In the genomic region with DNA sequence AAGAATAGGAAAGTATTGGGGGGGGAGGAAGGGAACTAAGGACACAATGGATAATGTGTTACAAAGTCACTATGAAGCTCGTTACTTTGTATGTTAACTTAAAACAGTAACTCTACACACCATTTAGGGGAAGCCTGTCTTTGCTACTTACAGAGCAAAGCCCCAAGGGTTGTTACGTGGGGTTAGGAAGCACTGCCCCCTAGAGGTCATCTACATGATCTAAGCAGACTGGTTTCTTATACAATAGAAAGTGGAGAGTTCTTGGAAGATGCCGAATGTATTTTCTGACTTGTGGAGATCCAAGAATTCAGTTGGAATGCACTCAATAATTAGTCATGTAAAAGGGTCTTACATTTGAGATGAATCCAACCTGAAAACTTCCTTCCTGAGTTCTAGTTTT, we compare ENCODE assay signal across 8 mouse cellular contexts. TPM values are rescaled to one million over a fixed set of nuclear protein-coding genes. Genes with fewer than 3 reads are reported as not detected.
DNase-seq lines count a peak whose midpoint lies in the region; ATAC-seq and TF ChIP-seq lines count a peak whose summit lies in the region.

No protein-coding gene starts in this region.

- no peak overlapping the region for H3K4me3 ChIP-seq in ES-E14 (ENCODE audit: insufficient read depth in 1 of 2, low read depth in 1 of 2, low read length in 2 of 2, poor library complexity in 1 of 2, severe bottlenecking in 1 of 2)
- no peak overlapping the region for H3K4me3 ChIP-seq in forebrain, embryonic 11.5 days (ENCODE audit: low read depth, low read length)
- no peak overlapping the region for H3K4me3 ChIP-seq in hindbrain, embryonic 10.5 days
- peak overlapping the region; percentile 32 for H3K4me3 ChIP-seq in layer of hippocampus, adult 2 months
- H3K4me3 ChIP-seq in lung, embryonic 14.5 days (ENCODE audit: low read depth, low read length) = no peak overlapping the region
- no peak overlapping the region for H3K4me3 ChIP-seq in neural tube, embryonic 15.5 days (replicated peaks)

- 14% methylated on average over 3 of the region's 3 CpGs for WGBS in forebrain, embryonic 11.5 days
- 19% methylated on average over 3 of the region's 3 CpGs for WGBS in hindbrain, embryonic 10.5 days
- WGBS in lung, embryonic 14.5 days = 8% methylated on average over 3 of the region's 3 CpGs
- WGBS in neural tube, embryonic 15.5 days = 5% methylated on average over 3 of the region's 3 CpGs

- TF ChIP-seq CTCF in layer of hippocampus, adult 2 months (conservative IDR thresholded peaks at IDR 0.05) = peak; percentile 93
- peak; percentile 88 for TF ChIP-seq CTCF in lung, embryonic 14.5 days (IDR thresholded peaks at IDR 0.05; ENCODE audit: low read depth)

- no peaks in the 10 kb centered on the region for H3K36me3 ChIP-seq in ES-E14 (ENCODE audit: control insufficient read depth, insufficient read depth, low read length, poor library complexity, severe bottlenecking)
- H3K36me3 ChIP-seq in forebrain, embryonic 11.5 days (ENCODE audit: control insufficient read depth, insufficient read depth, low read length) = no peaks in the 10 kb centered on the region
- H3K36me3 ChIP-seq in hindbrain, embryonic 10.5 days = no peaks in the 10 kb centered on the region
- H3K36me3 ChIP-seq in lung, embryonic 14.5 days (ENCODE audit: insufficient read depth) = no peaks in the 10 kb centered on the region
- H3K36me3 ChIP-seq in neural tube, embryonic 15.5 days = no peaks in the 10 kb centered on the region

- in situ Hi-C loops in ES-E14 (cut with MboI; ENCODE audit: low sequenced_read_pairs in 2 of 2, unreplicated experiment in 2 of 2) = no loop called here

- no peak overlapping the region for H3K9ac ChIP-seq in ES-E14 (ENCODE audit: insufficient read depth, low read depth, low read length, poor library complexity, severe bottlenecking)
- no peak overlapping the region for H3K9ac ChIP-seq in forebrain, embryonic 11.5 days (ENCODE audit: low read length)
- H3K9ac ChIP-seq in lung, embryonic 14.5 days = no peak overlapping the region
- no peak overlapping the region for H3K9ac ChIP-seq in neural tube, embryonic 15.5 days (replicated peaks)

- H3K4me2 ChIP-seq in forebrain, embryonic 11.5 days (ENCODE audit: low read depth, low read length, severe bottlenecking) = no peak overlapping the region
- no peak overlapping the region; the same call in 1 of the 2 replicates for H3K4me2 ChIP-seq in lung, embryonic 14.5 days
- H3K4me2 ChIP-seq in neural tube, embryonic 15.5 days = peak overlapping the region; percentile 53; the same call in 1 of the 2 replicates

- DNase-seq in ES-E14 (ENCODE audit: low read depth, low spot score) = peak; percentile 70
- DNase-seq in c-Kit-negative CD71-positive TER-119-positive erythroid progenitor cells, embryonic 14.5 days (ENCODE audit: low read depth, low spot score) = peak; percentile 60
- DNase-seq in forebrain, embryonic 11.5 days (ENCODE audit: low spot score) = peak; percentile 71
- peak; percentile 60 for DNase-seq in hindbrain, embryonic 10.5 days (ENCODE audit: low spot score)
- peak; percentile 67 to 77 for DNase-seq in layer of hippocampus, adult 2 months (ENCODE audit: low spot score in 2 of 2)
- peak; percentile 95 for DNase-seq in lung, embryonic 14.5 days
- DNase-seq in thymus, postnatal 25 days = peak; percentile 82

- H3K4me1 ChIP-seq in ES-E14 (ENCODE audit: control insufficient read depth in 2 of 2, insufficient read depth in 2 of 2, low read length in 2 of 2, poor library complexity in 1 of 2) = peaks cover 0 to 3% of the 10 kb centered on the region in 2 experiments; a peak in 1 of 4 replicates
- H3K4me1 ChIP-seq in forebrain, embryonic 11.5 days (replicated peaks; ENCODE audit: control insufficient read depth, insufficient read depth, low read length) = no peaks in the 10 kb centered on the region
- 0 out of 2 replicates have a peak, but pooled peaks cover 6% of the 10 kb centered on the region for H3K4me1 ChIP-seq in hindbrain, embryonic 10.5 days (replicated peaks)
- H3K4me1 ChIP-seq in lung, embryonic 14.5 days (ENCODE audit: insufficient read depth) = no peaks in the 10 kb centered on the region
- H3K4me1 ChIP-seq in neural tube, embryonic 15.5 days = peaks cover 7% of the 10 kb centered on the region; the same call in 1 of the 2 replicates

- no peaks in the 10 kb centered on the region for H3K27me3 ChIP-seq in forebrain, embryonic 11.5 days (ENCODE audit: control insufficient read depth, insufficient read depth, low read length)
- H3K27me3 ChIP-seq in hindbrain, embryonic 10.5 days (ENCODE audit: insufficient read depth, poor library complexity, severe bottlenecking) = no peaks in the 10 kb centered on the region
- no peaks in the 10 kb centered on the region for H3K27me3 ChIP-seq in lung, embryonic 14.5 days (ENCODE audit: insufficient read depth, low read length)
- H3K27me3 ChIP-seq in neural tube, embryonic 15.5 days (replicated peaks) = no peaks in the 10 kb centered on the region

- ATAC-seq in forebrain, embryonic 11.5 days (replicated peaks; ENCODE audit: low FRiP score) = peak; percentile 84
- ATAC-seq in lung, embryonic 14.5 days (ENCODE audit: insufficient read depth) = peak; percentile 87
- ATAC-seq in neural tube, embryonic 15.5 days (ENCODE audit: low FRiP score) = no peak

- no peak overlapping the region for H3K27ac ChIP-seq in ES-E14 (ENCODE audit: insufficient read depth, low read depth, low read length, poor library complexity, severe bottlenecking)
- no peak overlapping the region for H3K27ac ChIP-seq in forebrain, embryonic 11.5 days (ENCODE audit: low read depth, low read length)
- H3K27ac ChIP-seq in hindbrain, embryonic 10.5 days = no peak overlapping the region
- H3K27ac ChIP-seq in layer of hippocampus, adult 2 months = no peak overlapping the region
- H3K27ac ChIP-seq in lung, embryonic 14.5 days (ENCODE audit: low read depth) = no peak overlapping the region
- no peak overlapping the region for H3K27ac ChIP-seq in neural tube, embryonic 15.5 days (replicated peaks)

- no peaks in the 10 kb centered on the region for H3K9me3 ChIP-seq in ES-E14 (ENCODE audit: control insufficient read depth, insufficient read depth, low read depth, low read length)
- no peaks in the 10 kb centered on the region for H3K9me3 ChIP-seq in forebrain, embryonic 11.5 days (ENCODE audit: control insufficient read depth, low read length)
- no peaks in the 10 kb centered on the region for H3K9me3 ChIP-seq in hindbrain, embryonic 10.5 days
- H3K9me3 ChIP-seq in lung, embryonic 14.5 days (ENCODE audit: low read depth, low read length) = no peaks in the 10 kb centered on the region
- no peaks in the 10 kb centered on the region for H3K9me3 ChIP-seq in neural tube, embryonic 15.5 days (replicated peaks)

TF ChIP-seq in ES-E14, 5 proteins besides CTCF, POLR2A, EP300 and RAD21:
- TF ChIP-seq CHD2 (IDR thresholded peaks at IDR 0.05; ENCODE audit: low read depth, low read length) (no peak), HCFC1 (IDR thresholded peaks at IDR 0.05; ENCODE audit: borderline replicate concordance, insufficient read depth, low read length) (no peak), MAFK (IDR thresholded peaks at IDR 0.05; ENCODE audit: insufficient read depth, low read depth, low read length) (no peak), ZC3H11A (IDR thresholded peaks at IDR 0.05; ENCODE audit: borderline replicate concordance, low read depth, low read length) (peak; percentile 57), ZNF384 (IDR thresholded peaks at IDR 0.05; ENCODE audit: low read depth, low read length) (no peak)
TF ChIP-seq in ES-E14: peak in this region for 1.

RNA-seq across cellular contexts. Expression of a gene that starts 23.2 kb away (rescaled TPM):
- total RNA-seq in ES-E14 (2012; rRNA removed) = 95.6 and 99.8 TPM in 2 replicates
- 134 and 139 TPM in 2 replicates for polyA plus RNA-seq in forebrain, embryonic 11.5 days (2014; fragmentation: Nextera tagmentation; extraction: Ambion mirVana)
- 109 and 113 TPM in 2 replicates for polyA plus RNA-seq in hindbrain, embryonic 10.5 days (2016; fragmentation: Nextera tagmentation; extraction: Ambion mirVana)
- total RNA-seq in layer of hippocampus, adult 2 months (2021) = 10 to 100 TPM; 78.9 to 80.9 TPM
- polyA plus RNA-seq in lung, embryonic 14.5 days (2014; fragmentation: Nextera tagmentation; extraction: Ambion mirVana) = 70.6 and 71.6 TPM in 2 replicates
- 127 and 134 TPM in 2 replicates for polyA plus RNA-seq in neural tube, embryonic 15.5 days (2015; fragmentation: Nextera tagmentation; extraction: Ambion mirVana)

RNA-seq across cellular contexts. Expression of a gene that starts 33.6 kb away (rescaled TPM):
- total RNA-seq in ES-E14 (2012; rRNA removed) = 262 and 326 TPM in 2 replicates
- polyA plus RNA-seq in forebrain, embryonic 11.5 days (2014; fragmentation: Nextera tagmentation; extraction: Ambion mirVana) = 192 and 220 TPM in 2 replicates
- polyA plus RNA-seq in hindbrain, embryonic 10.5 days (2016; fragmentation: Nextera tagmentation; extraction: Ambion mirVana) = 135 and 156 TPM in 2 replicates
- 10 to 100 TPM; 73.5 to 78.1 TPM for total RNA-seq in layer of hippocampus, adult 2 months (2021)
- 174 and 182 TPM in 2 replicates for polyA plus RNA-seq in lung, embryonic 14.5 days (2014; fragmentation: Nextera tagmentation; extraction: Ambion mirVana)
- polyA plus RNA-seq in neural tube, embryonic 15.5 days (2015; fragmentation: Nextera tagmentation; extraction: Ambion mirVana) = 89.3 and 93.9 TPM in 2 replicates
